Mouse (Mus musculus) intestine, embryonic 16.5 days (tissue): ENCODE data around the gene Gm20388. TPM values are rescaled to one million over a fixed set of nuclear protein-coding genes. Genes with fewer than 3 reads are reported as not detected.

Experiments
- ATAC-seq: fragments of 200-750 bp; cut with Nextera tagmentation; 2 replicates; pipeline ENCODE4 v1.8.0; 2017; ENCODE audit warnings: moderate TSS enrichment, moderate library complexity
- H3K27ac ChIP-seq: fragments of 300-500 bp; sonication (generic); 2 replicates; pipeline ENCODE4 v1.5.1; 2014; ENCODE audit warnings: mild to moderate bottlenecking, low read length
- H3K27me3 ChIP-seq: fragments of 300-500 bp; sonication (generic); replicated peaks from 2 replicates; pipeline ENCODE4 v1.6.1; 2014; ENCODE audit warnings: low read length, control low read depth, mixed read lengths; ENCODE audit not compliant: control insufficient read depth, insufficient read depth
- H3K36me3 ChIP-seq: fragments of 300-500 bp; sonication (generic); 2 replicates; pipeline ENCODE4 v1.6.1; 2014; ENCODE audit warnings: low read length, control low read depth; ENCODE audit not compliant: control insufficient read depth, insufficient read depth
- H3K4me1 ChIP-seq: fragments of 300-500 bp; sonication (generic); 2 replicates; pipeline ENCODE4 v1.6.1; 2014; ENCODE audit warnings: low read length, control low read depth, mixed read lengths; ENCODE audit not compliant: control insufficient read depth, insufficient read depth
- H3K4me2 ChIP-seq: fragments of 300-500 bp; sonication (generic); 2 replicates; pipeline ENCODE4 v1.6.1; 2014; ENCODE audit warnings: low read depth, low read length, control low read depth
- H3K4me3 ChIP-seq: fragments of 300-500 bp; sonication (generic); 2 replicates; pipeline ENCODE4 v1.5.1; 2014; ENCODE audit warnings: mild to moderate bottlenecking, low read length
- H3K9ac ChIP-seq: fragments of 300-500 bp; sonication (generic); 2 replicates; pipeline ENCODE4 v1.6.1; 2014; ENCODE audit warnings: low read depth, low read length
- H3K9me3 ChIP-seq: fragments of 300-500 bp; sonication (generic); 2 replicates; pipeline ENCODE4 v1.6.1; 2016; ENCODE audit warnings: low read length, control low read depth; ENCODE audit not compliant: control insufficient read depth
- WGBS: fragments of 180-500 bp; shearing (Covaris S2); extraction: QIAGEN DNeasy Blood & Tissue Kit; methylation state at CpG from one replicate; pipeline ENCODE4 v1.1.7; 2014; 5-methylcytosine and 5-hydroxymethylcytosine counted together
- polyA plus RNA-seq: library from polyadenylated mRNA; unstranded; fragments of >200 nt; fragmentation: Nextera tagmentation; extraction: Ambion mirVana; gene quantifications from 2 replicates; pipeline ENCODE4 v1.2.1, GENCODE M21; 2015

The Gm20388 gene
- polyA plus RNA-seq, 1 experiment from 2014 or later = 5.8 TPM

GRCm38 (mm10) chr8:124273606-124274218, 4363.1 kb downstream of the Gm20388 start:
- Histone ChIP-seq H3K27me3 (no peaks in the 10 kb centered on the region), H3K4me2 (no peak overlapping the region), H3K4me1 (peaks cover 23% of the 10 kb centered on the region), H3K27ac (no peak overlapping the region), H3K9me3 (no peaks in the 10 kb centered on the region), H3K9ac (no peak overlapping the region), H3K36me3 (no peaks in the 10 kb centered on the region; the same call in 1 of the 2 replicates), H3K4me3 (no peak overlapping the region)
- 60% methylated on average over 8 of the region's 8 CpGs for WGBS
- ATAC-seq = peak; percentile 28; the same call in 1 of the 2 replicates

GRCm38 (mm10) chr8:124274441-124275120, 4363.9 kb downstream of the Gm20388 start:
- no peak for ATAC-seq
- no peaks in the 10 kb centered on the region for H3K27me3 ChIP-seq
- no peaks in the 10 kb centered on the region; the same call in 1 of the 2 replicates for H3K36me3 ChIP-seq
- no peak overlapping the region for H3K4me2 ChIP-seq
- H3K9ac ChIP-seq = no peak overlapping the region
- H3K9me3 ChIP-seq = no peaks in the 10 kb centered on the region
- peaks cover 26% of the 10 kb centered on the region for H3K4me1 ChIP-seq
- H3K27ac ChIP-seq = no peak overlapping the region
- no peak overlapping the region for H3K4me3 ChIP-seq
- 47% methylated on average over 10 of the region's 10 CpGs for WGBS

GRCm38 (mm10) chr8:124275377-124276071, 4364.9 kb downstream of the Gm20388 start:
- WGBS = 88% methylated on average over 10 of the region's 10 CpGs
- H3K36me3 ChIP-seq = no peaks in the 10 kb centered on the region; the same call in 1 of the 2 replicates
- H3K4me2 ChIP-seq = no peak overlapping the region
- no peaks in the 10 kb centered on the region for H3K9me3 ChIP-seq
- no peak overlapping the region for H3K4me3 ChIP-seq
- no peaks in the 10 kb centered on the region for H3K27me3 ChIP-seq
- no peak overlapping the region for H3K27ac ChIP-seq
- no peak for ATAC-seq
- H3K9ac ChIP-seq = no peak overlapping the region
- H3K4me1 ChIP-seq = peaks cover 26% of the 10 kb centered on the region

GRCm38 (mm10) chr8:124277951-124278910, 4367.6 kb downstream of the Gm20388 start:
- no peak for ATAC-seq
- no peak overlapping the region for H3K27ac ChIP-seq
- 70% methylated on average over 24 of the region's 24 CpGs for WGBS
- no peaks in the 10 kb centered on the region for H3K9me3 ChIP-seq
- H3K9ac ChIP-seq = no peak overlapping the region
- peaks cover 34% of the 10 kb centered on the region for H3K4me1 ChIP-seq
- no peaks in the 10 kb centered on the region; the same call in 1 of the 2 replicates for H3K36me3 ChIP-seq
- H3K4me3 ChIP-seq = no peak overlapping the region
- H3K27me3 ChIP-seq = no peaks in the 10 kb centered on the region
- H3K4me2 ChIP-seq = no peak overlapping the region

- 62% methylated on average over 7 of the region's 7 CpGs for WGBS
- no peak overlapping the region for H3K9ac ChIP-seq
- no peaks in the 10 kb centered on the region; the same call in 1 of the 2 replicates for H3K36me3 ChIP-seq
- H3K4me1 ChIP-seq = peaks cover 39% of the 10 kb centered on the region
- H3K27ac ChIP-seq = no peak overlapping the region
- ATAC-seq = peak; percentile 43; the same call in 1 of the 2 replicates
- H3K9me3 ChIP-seq = no peaks in the 10 kb centered on the region
- no peaks in the 10 kb centered on the region for H3K27me3 ChIP-seq
- no peak overlapping the region for H3K4me3 ChIP-seq
- H3K4me2 ChIP-seq = no peak overlapping the region
These were observed 4368.5 kb downstream of the Gm20388 start for GRCm38 (mm10) chr8:124278956-124279689.

GRCm38 (mm10) chr8:124279690-124279985, 4369.0 kb downstream of the Gm20388 start:
- no peak overlapping the region for H3K4me2 ChIP-seq
- H3K27me3 ChIP-seq = no peaks in the 10 kb centered on the region
- H3K4me3 ChIP-seq = no peak overlapping the region
- peaks cover 44% of the 10 kb centered on the region for H3K4me1 ChIP-seq
- H3K9ac ChIP-seq = no peak overlapping the region
- H3K9me3 ChIP-seq = no peaks in the 10 kb centered on the region
- ATAC-seq = no peak
- H3K27ac ChIP-seq = no peak overlapping the region
- no peaks in the 10 kb centered on the region; the same call in 1 of the 2 replicates for H3K36me3 ChIP-seq
- WGBS = 93% methylated on average over 5 of the region's 5 CpGs

GRCm38 (mm10) chr8:124281700-124282541, 4371.3 kb downstream of the Gm20388 start:
- no peak for ATAC-seq
- H3K4me2 ChIP-seq = no peak overlapping the region
- H3K9ac ChIP-seq = no peak overlapping the region
- no peaks in the 10 kb centered on the region for H3K27me3 ChIP-seq
- no peak overlapping the region for H3K4me3 ChIP-seq
- H3K4me1 ChIP-seq = peaks cover 60% of the 10 kb centered on the region
- H3K9me3 ChIP-seq = no peaks in the 10 kb centered on the region
- H3K27ac ChIP-seq = no peak overlapping the region
- 69% methylated on average over 11 of the region's 11 CpGs for WGBS
- H3K36me3 ChIP-seq = no peaks in the 10 kb centered on the region
